ENCODE assay signal across 8 mouse cellular contexts in genomic region chr9:27414058-27414460, GRCm38 (mm10). TPM values are rescaled to one million over a fixed set of nuclear protein-coding genes. Genes with fewer than 3 reads are reported as not detected.
DNase-seq lines count a peak whose midpoint lies in the region; ATAC-seq and TF ChIP-seq lines count a peak whose summit lies in the region.

No protein-coding gene starts in this region.

- H3K27me3 ChIP-seq in hindbrain, postnatal 0 days (ENCODE audit: insufficient read depth, low read length) = no peaks in the 10 kb centered on the region
- H3K27me3 ChIP-seq in midbrain, embryonic 10.5 days (ENCODE audit: low read depth, poor library complexity, severe bottlenecking) = no peaks in the 10 kb centered on the region

- no peaks in the 10 kb centered on the region for H3K36me3 ChIP-seq in hindbrain, postnatal 0 days (ENCODE audit: insufficient read depth, low read length)
- no peaks in the 10 kb centered on the region for H3K36me3 ChIP-seq in midbrain, embryonic 10.5 days

- H3K4me1 ChIP-seq in hindbrain, postnatal 0 days (ENCODE audit: insufficient read depth, low read length) = no peaks in the 10 kb centered on the region
- H3K4me1 ChIP-seq in midbrain, embryonic 10.5 days = peaks cover 5% of the 10 kb centered on the region

- peak overlapping the region; percentile 42 for H3K4me2 ChIP-seq in hindbrain, postnatal 0 days (ENCODE audit: low read depth, low read length)

- no peak overlapping the region for H3K4me3 ChIP-seq in hindbrain, postnatal 0 days (ENCODE audit: low read length)
- H3K4me3 ChIP-seq in left cerebral cortex, adult 2 months = peak overlapping the region; percentile 7; the same call in 1 of the 2 replicates
- H3K4me3 ChIP-seq in midbrain, embryonic 10.5 days = peak overlapping the region; percentile 48

- TF ChIP-seq CTCF in hindbrain, postnatal 0 days (IDR thresholded peaks at IDR 0.05; ENCODE audit: low read depth) = peak; percentile 99
- TF ChIP-seq CTCF in left cerebral cortex, adult 2 months (IDR thresholded peaks at IDR 0.05) = peak; percentile 80

- H3K27ac ChIP-seq in hindbrain, postnatal 0 days = no peak overlapping the region
- H3K27ac ChIP-seq in left cerebral cortex, adult 2 months = no peak overlapping the region
- H3K27ac ChIP-seq in midbrain, embryonic 10.5 days (replicated peaks) = peak overlapping the region; percentile 80

- H3K9me3 ChIP-seq in hindbrain, postnatal 0 days (ENCODE audit: low read length) = no peaks in the 10 kb centered on the region
- H3K9me3 ChIP-seq in midbrain, embryonic 10.5 days (replicated peaks) = no peaks in the 10 kb centered on the region

- intact Hi-C loops in heart, postnatal 25 days (cut with DNase I) = loop anchor here (2.0 to 5.0 kb wide), 2 partner anchors 323 to 783 kb away; no protein-coding TSS in a partner anchor
- intact Hi-C loops in left cerebral cortex, adult 2 months (cut with DNase I) = loop anchor here (5.0 to 10.0 kb wide), 2 partner anchors 323 to 661 kb away; no protein-coding TSS in a partner anchor

- 3% methylated on average over 11 of the region's 11 CpGs for WGBS in hindbrain, postnatal 0 days
- WGBS in midbrain, embryonic 10.5 days = 1% methylated on average over 11 of the region's 11 CpGs

- peak; percentile 6 to 64 for DNase-seq in heart, adult 18-20 months
- no peak for DNase-seq in heart, postnatal 25 days (ENCODE audit: low spot score)
- peak; percentile 80 to 86 for DNase-seq in cerebellum, postnatal 25 days
- peak; percentile 73 to 86 for DNase-seq in frontal cortex, postnatal 36 days (ENCODE audit: low spot score in 2 of 2)
- DNase-seq in hindbrain, postnatal 0 days (ENCODE audit: low spot score) = peak; percentile 89
- DNase-seq in left cerebral cortex, adult 2 months (ENCODE audit: extremely low spot score in 1 of 2, low spot score in 2 of 2) = peak; percentile 76 to 80
- DNase-seq in midbrain, embryonic 10.5 days (ENCODE audit: low spot score) = peak; percentile 84
- DNase-seq in spleen, postnatal 4 days (ENCODE audit: low spot score in 2 of 2) = peak; percentile 16 to 69

- peak; percentile 84 for ATAC-seq in hindbrain, postnatal 0 days

- no peak overlapping the region for H3K9ac ChIP-seq in hindbrain, postnatal 0 days (replicated peaks; ENCODE audit: low read length)

RNA-seq across cellular contexts. Expression of gene Spata19, which starts 17.5 kb away (rescaled TPM):
- not detected for total RNA-seq in heart, adult 18-20 months (2021)
- not detected for total RNA-seq in heart, postnatal 25 days (2021)
- total RNA-seq in hindbrain, postnatal 0 days (2014; rRNA removed) = not detected in 2 replicates
- 0.40 TPM in 1 of 2 replicates, not detected in the other for polyA plus RNA-seq in hindbrain, postnatal 0 days (2015; fragmentation: Nextera tagmentation; extraction: Ambion mirVana)
- 1 to 10 TPM; 1.2 to 1.4 TPM for total RNA-seq in left cerebral cortex, adult 2 months (2021)
- not detected in 2 replicates for polyA plus RNA-seq in midbrain, embryonic 10.5 days (2016; fragmentation: Nextera tagmentation; extraction: Ambion mirVana)
